Mouse (Mus musculus) testis, adult 10 weeks (tissue): ENCODE measurements around the gene Uxt. TPM values are rescaled to one million over a fixed set of nuclear protein-coding genes. Genes with fewer than 3 reads are reported as not detected.

Source experiments
- polyA plus RNA-seq: library from polyadenylated mRNA; stranded (reverse); fragments of 350-450 nt; fragmentation: Illumina TruSeq; extraction: RNeasy Lipid Tissue Mini Kit (QIAGEN cat#74804); gene quantifications from one replicate; pipeline ENCODE4 v1.2.3, GENCODE M21; 2014; ENCODE audit warnings: low read depth, low replicate concordance

Gene Uxt
- polyA plus RNA-seq, result 6.1 TPM

DNA sequence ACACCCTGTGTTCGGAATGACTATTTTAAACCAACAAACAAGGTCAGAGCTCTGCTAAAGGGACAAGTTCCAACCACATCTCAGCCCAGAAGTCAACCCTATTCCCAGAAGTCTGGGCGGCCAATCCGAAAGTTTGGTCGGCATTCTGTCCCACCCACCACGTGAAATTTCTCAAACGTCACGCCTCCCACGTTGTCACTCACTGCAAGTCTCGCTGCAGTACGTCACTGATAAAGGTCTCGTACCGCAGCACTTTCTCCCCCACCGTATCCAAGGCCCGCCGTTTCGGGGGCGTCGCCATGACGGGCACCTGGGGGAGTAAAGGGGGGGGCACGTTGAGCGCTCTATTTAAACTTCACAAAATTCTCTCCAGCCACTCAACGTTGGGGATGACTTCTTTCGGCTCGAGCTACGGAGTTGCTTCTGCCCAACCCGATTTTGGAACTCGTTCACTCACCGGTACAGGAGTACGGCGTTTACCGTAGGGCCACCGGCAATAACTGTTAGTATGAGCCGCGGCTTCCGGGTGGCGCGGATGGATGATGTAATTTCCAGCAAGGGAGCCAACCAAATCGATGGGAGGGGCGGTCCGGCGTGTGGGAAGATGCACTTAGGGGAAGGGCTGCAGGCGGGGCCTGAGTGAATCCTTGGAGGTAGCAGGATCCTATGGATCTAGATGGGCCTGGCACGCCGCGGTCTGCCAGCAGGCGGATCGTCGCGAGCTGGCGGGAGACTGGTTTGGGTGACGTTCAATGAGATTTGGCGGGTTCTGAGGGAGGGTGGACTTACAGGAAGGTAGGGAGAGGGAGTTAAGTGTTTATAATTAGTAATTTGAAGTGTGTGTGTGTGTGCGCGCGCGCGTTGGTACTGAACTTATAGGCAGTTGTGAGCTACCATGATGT, at the start of gene Uxt:
Uxt (minus strand) TSS at position 541 of the 902 bp plus-strand sequence.

DNA sequence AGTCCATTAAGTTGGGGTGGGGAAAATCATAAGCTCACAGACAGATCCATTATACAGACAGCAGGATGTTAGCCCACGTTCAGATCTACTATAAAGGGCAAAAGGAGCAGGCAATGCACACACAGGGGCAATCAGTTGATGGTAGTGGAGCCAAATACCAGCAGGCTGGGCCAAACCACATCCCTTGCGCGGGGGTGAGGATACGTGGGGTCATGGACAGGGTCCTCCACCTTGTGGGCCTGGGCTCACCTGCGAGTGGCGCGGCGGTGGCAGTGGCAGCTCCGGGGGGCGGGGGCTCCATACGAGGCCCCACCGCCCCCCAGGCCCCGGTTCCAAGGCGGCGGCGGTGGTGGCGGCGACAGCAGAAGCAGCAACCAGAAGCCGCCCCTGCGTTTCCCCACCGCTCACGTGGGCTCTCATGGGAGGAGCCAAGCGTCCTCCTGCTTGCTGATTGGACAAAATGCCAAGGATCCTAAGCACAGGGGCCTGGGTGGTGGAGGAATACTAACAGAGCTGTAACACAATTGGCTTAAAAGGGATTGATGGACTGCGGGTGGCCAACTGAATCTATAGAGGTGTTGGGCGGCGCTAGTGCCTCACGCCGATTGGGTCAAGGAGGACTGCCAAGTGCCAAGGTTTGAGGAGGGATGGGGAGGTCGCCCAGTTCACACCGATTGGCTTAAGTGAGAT, 11.5 kb downstream of the Uxt start, which contains the start of gene Elk1:
Elk1 (minus strand) TSS at position 418 of the 690 bp plus-strand sequence.

DNA sequence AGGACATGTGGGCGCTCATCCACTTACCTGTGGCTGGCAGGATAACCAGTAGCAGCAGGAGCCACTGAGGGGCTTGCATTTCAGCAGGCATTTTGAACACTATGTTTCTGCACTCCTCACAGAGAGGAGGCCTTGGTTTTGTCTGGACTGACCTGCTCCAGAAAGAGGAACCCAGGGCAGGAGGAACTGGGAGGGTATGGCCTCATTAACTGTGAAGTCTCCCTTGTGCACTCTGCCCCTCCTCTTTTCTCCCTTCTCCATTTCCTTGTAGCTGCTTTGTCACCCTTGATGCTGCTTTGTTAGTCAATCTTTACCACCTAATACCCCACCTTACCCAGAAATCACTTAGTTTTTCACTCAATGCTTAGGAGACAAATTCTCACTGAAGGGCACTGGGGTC, 30.5 kb downstream of the Uxt start, which contains the start of gene Cfp:
Cfp (minus strand) TSS at position 192 of the 400 bp plus-strand sequence.

DNA sequence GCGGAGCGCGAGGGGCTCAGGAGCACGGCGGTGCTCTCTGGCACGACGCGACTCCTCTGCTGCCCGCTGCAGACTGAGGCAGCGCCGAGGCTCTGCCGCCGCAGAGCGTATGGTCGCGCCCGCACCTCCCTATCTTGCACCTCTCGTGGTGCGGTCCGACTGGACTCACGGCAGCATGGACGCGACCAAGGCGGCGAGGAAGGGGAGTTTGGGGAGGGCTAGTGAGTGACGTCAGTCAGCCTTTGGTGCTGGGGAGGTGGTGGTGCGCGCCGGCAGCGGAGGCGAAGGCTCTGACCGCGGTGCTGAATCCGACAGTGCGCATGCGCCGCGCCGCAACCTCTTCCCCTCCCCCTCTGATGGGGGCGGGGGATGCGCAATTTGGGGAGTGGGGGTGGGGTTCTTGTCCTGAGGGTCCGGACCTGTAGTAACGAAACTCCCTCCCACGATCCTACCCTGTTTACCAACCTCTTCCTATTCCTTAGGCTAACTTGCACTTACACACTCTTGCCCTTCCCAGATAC, 40.9 kb downstream of the Uxt start, which contains the start of gene Syn1:
Syn1 (minus strand) TSS at position 161 of the 521 bp plus-strand sequence.

Other genes starting within 250 kb of the Uxt start
- 13.5 TPM for gene Araf, start 164.2 kb downstream of the Uxt start, polyA plus RNA-seq
- 0.56 TPM for gene Timp1, start 91.9 kb downstream of the Uxt start, polyA plus RNA-seq
- 0.25 TPM for gene Syn1, start 41.0 kb downstream of the Uxt start, polyA plus RNA-seq
- gene Cfp, start 30.5 kb downstream of the Uxt start, polyA plus RNA-seq, result 0.21 TPM
- gene Elk1, start 11.4 kb downstream of the Uxt start, polyA plus RNA-seq, result 2.1 TPM
- gene Zfp182, start 100.3 kb upstream of the Uxt start, polyA plus RNA-seq, result 6.3 TPM
- gene Spaca5, start 106.4 kb upstream of the Uxt start, polyA plus RNA-seq, result 32.3 TPM
- 1.8 TPM for gene Zfp300, start 127.5 kb upstream of the Uxt start, polyA plus RNA-seq
- gene Ssxa1, start 153.8 kb upstream of the Uxt start, polyA plus RNA-seq, result 11.4 TPM
- gene Gm21876, start 213.6 kb upstream of the Uxt start, polyA plus RNA-seq, result 28.4 TPM